Mouse (Mus musculus): ENCODE data around the gene Tspyl3. TPM values are rescaled to one million over a fixed set of nuclear protein-coding genes. Genes with fewer than 3 reads are reported as not detected.

Tspyl3 gene
- polyA plus RNA-seq (2014; fragmentation: Illumina TruSeq; extraction: RNeasy Lipid Tissue Mini Kit (QIAGEN cat#74804); ENCODE audit: low read depth, low replicate concordance), result 1.5 TPM

DNA sequence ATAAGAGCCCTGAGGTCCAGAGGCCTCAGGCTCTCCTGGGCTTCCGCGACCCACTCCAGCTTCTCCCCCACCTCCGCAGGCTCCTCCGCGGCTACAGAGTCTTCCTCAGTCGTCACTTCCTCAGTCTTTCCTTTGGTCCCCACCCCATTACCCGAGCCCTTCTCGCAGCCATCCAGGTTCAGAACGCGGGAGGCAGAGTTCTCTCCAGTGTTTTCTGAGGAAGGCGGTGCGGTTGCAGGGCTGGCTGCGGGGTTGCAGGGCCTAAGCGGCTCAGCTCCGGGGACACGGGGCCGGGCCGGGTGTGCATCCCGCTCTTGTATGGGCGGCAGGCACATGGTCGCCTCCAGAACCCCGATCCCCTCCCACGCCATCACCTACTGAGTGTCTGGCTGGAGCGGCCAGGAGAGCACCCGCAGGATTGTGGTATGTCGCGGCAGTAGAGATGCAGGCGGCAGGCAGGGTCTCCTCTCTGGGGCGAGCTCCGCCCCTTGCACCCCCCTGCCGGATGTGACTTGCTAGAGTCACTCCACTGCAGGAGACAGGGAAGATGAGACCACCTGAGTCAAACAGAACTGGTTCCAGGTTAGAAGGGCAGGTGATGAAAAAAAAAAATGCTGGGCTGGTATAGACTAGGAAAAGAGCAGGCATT, at the start of gene Tspyl3:
TSS of gene Tspyl3 (minus strand) at position 496 of the 649 bp plus-strand sequence.

DNA sequence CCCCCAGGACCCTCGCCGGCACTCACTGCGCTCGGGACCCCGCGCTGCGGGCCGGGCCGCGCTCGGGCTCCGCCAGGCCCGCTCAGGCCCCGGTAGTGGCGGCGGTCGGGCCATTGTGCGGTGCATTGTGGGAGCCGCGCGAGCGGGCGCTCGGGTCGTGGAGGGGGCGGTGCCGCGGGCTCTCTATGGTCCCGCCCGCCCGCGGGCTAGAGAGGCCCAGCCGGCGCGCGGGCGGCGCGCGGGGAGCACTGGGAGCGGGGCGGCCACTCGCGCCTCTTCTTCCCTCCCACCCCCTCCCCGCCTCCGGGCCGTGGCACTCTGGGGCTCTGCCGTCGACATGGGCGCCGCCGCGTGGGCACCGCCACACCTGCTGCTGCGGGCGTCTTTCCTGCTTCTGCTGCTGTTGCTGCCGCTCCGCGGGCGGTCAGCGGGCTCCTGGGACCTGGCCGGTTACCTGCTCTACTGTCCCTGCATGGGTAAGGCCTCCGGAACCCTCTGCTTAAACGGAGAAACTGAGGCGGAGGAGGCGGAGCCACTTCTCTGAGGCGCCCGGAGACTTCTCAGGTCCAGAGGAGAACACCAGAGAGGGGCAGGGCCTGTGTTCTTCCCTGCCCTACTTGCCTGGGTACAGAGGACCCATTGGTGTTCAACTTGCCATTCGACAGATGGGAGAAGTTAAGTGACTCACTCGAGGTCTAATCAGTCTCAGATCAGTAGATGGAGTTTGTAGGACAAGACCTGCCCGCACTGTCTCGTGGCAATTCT, 16.2 kb upstream of the Tspyl3 start, which contains the start of the genes Plagl2 and Pofut1:
TSS of gene Plagl2 (minus strand) at position 177 of the 765 bp plus-strand sequence.
TSS of gene Pofut1 (plus strand) at position 284 of the 765 bp plus-strand sequence.

Other genes starting within 250 kb of the Tspyl3 start
- 197 TPM for gene Pdrg1, start 210.0 kb downstream of the Tspyl3 start, polyA plus RNA-seq (2014; fragmentation: Illumina TruSeq; extraction: RNeasy Lipid Tissue Mini Kit (QIAGEN cat#74804); ENCODE audit: low read depth, low replicate concordance)
- gene Xkr7, start 193.6 kb downstream of the Tspyl3 start, polyA plus RNA-seq (2014; fragmentation: Illumina TruSeq; extraction: RNeasy Lipid Tissue Mini Kit (QIAGEN cat#74804); ENCODE audit: low read depth, low replicate concordance), result not detected
- 30.9 TPM for gene Ccm2l, start 159.5 kb downstream of the Tspyl3 start, polyA plus RNA-seq (2014; fragmentation: Illumina TruSeq; extraction: RNeasy Lipid Tissue Mini Kit (QIAGEN cat#74804); ENCODE audit: low read depth, low replicate concordance)
- 2.0 TPM for gene Hck, start 117.0 kb downstream of the Tspyl3 start, polyA plus RNA-seq (2014; fragmentation: Illumina TruSeq; extraction: RNeasy Lipid Tissue Mini Kit (QIAGEN cat#74804); ENCODE audit: low read depth, low replicate concordance)
- gene Tm9sf4, start 64.1 kb downstream of the Tspyl3 start, polyA plus RNA-seq (2014; fragmentation: Illumina TruSeq; extraction: RNeasy Lipid Tissue Mini Kit (QIAGEN cat#74804); ENCODE audit: low read depth, low replicate concordance), result 38.6 TPM
- 3.6 TPM for gene Plagl2, start 16.0 kb upstream of the Tspyl3 start, polyA plus RNA-seq (2014; fragmentation: Illumina TruSeq; extraction: RNeasy Lipid Tissue Mini Kit (QIAGEN cat#74804); ENCODE audit: low read depth, low replicate concordance)
- 11.8 TPM for gene Pofut1, start 16.1 kb upstream of the Tspyl3 start, polyA plus RNA-seq (2014; fragmentation: Illumina TruSeq; extraction: RNeasy Lipid Tissue Mini Kit (QIAGEN cat#74804); ENCODE audit: low read depth, low replicate concordance)
- 7.7 TPM for gene Kif3b, start 66.0 kb upstream of the Tspyl3 start, polyA plus RNA-seq (2014; fragmentation: Illumina TruSeq; extraction: RNeasy Lipid Tissue Mini Kit (QIAGEN cat#74804); ENCODE audit: low read depth, low replicate concordance)
- 13.9 TPM for gene Asxl1, start 120.4 kb upstream of the Tspyl3 start, polyA plus RNA-seq (2014; fragmentation: Illumina TruSeq; extraction: RNeasy Lipid Tissue Mini Kit (QIAGEN cat#74804); ENCODE audit: low read depth, low replicate concordance)

All from heart, adult 10 weeks (tissue).